Mouse (Mus musculus): ENCODE results near the gene Ankrd44.

Ankrd44 gene

DNA sequence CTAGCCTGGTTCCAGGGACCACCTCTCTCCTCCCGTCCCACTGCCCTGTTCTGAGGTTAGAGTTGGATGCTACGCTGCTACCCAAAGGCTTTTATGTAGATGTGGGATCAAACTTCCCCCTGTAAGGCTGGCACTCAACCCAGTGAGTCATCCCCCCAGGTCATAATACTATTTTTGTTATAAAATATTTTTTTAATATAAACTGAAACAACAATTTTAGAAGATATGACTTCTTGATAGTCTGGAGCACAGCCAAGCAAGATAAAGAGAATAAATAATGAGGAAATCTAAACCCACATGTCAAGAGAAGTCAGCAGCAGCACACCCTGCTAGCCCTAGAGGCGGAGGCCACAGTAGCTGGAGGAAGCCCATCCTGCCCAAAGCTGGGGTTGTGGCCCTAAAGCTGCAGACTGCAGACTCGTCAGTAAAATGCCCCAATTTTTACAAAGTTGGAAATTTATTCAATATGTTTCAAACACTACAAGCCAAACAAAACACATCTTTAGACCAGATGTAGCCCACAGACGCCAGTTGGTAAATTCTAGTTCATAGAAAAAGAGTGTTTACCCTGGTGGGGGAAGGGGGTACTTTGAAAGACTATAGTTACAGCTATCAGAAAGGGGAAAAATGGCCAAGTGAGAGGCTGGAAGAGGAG lies 79.7 kb downstream of the Ankrd44 start:
- DNase-seq (ENCODE audit: low spot score) = no peak

- no peak for DNase-seq (ENCODE audit: low spot score)
These were observed 81.8 kb downstream of the Ankrd44 start for GRCm38 (mm10) chr1:54844361-54844760.

DNA sequence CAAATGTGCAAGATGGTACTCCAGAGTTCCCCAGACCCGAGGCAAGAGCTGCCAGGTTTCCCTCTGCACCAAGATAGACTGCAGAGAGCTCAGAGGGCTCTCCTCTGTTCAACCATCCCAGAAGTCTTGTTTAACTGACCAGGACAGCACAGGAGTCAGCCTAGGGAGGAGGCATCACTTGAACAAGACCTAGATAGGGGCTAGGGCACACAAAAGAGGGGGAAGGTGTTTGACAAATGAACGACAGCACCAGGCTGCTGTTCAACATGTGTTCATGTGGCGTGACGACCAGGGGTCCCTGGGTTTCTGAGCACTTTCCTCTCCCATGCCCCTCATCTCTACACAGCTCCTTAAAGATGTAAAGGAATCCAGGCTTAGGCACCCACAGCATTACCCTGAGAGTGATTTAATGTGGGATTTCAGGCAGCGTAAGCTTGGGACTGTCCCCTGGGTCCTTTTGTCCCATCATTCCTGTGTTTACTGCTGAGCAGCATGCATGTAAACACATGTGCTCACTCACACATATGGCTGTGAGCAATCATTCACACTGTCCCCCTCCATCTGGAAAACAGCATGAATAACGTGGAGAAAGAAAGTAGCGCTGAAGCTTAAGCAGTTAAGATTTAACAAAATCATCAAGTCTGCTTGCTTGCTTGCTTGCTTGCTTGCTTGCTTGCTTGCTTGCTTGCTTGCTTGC lies 83.3 kb downstream of the Ankrd44 start:
- no peak for DNase-seq (ENCODE audit: low spot score)

GRCm38 (mm10) chr1:54841788-54842187 lies 84.4 kb downstream of the Ankrd44 start:
- DNase-seq (ENCODE audit: low spot score) = no peak

GRCm38 (mm10) chr1:54840040-54840439 lies 86.1 kb downstream of the Ankrd44 start:
- DNase-seq (ENCODE audit: low spot score) = no peak

GRCm38 (mm10) chr1:54838486-54838805 lies 87.7 kb downstream of the Ankrd44 start:
- no peak for DNase-seq (ENCODE audit: low spot score)

- no peak for DNase-seq (ENCODE audit: low spot score)
These were observed 88.3 kb downstream of the Ankrd44 start for GRCm38 (mm10) chr1:54837721-54838485.

DNA sequence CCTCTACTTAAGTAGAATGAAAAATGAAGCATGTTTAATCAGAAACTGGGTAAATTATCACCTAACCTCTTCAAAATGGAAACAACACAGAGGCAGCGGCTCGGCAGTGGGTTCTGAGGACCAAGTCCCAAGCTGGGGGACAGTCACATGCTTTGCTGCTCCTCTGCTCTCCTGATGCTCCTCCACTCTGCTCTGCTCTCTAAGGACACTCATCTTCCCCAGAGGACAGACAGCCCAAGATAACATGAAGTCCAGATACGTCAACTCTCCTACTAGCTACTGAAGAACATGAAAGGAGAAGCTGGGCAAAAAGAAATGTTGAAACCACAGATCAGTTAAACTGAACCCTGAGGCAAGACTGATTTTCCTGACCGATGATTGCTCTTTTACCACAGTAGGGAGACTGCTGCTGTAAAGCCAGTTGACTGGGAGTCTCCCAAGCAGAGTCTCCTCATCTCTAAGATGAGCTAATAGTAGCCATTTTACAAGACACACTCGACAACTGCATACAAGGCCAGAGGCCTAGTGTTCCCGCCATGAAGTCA lies 90.5 kb downstream of the Ankrd44 start:
- no peak for DNase-seq (ENCODE audit: low spot score)

- no peak for DNase-seq (ENCODE audit: low spot score)
These were observed 93.0 kb downstream of the Ankrd44 start for GRCm38 (mm10) chr1:54833221-54833620.

GRCm38 (mm10) chr1:54832765-54833164 lies 93.4 kb downstream of the Ankrd44 start:
- peak; percentile 73 for DNase-seq (ENCODE audit: low spot score)

GRCm38 (mm10) chr1:54830223-54830622 lies 96.0 kb downstream of the Ankrd44 start:
- no peak for DNase-seq (ENCODE audit: low spot score)

- DNase-seq (ENCODE audit: low spot score) = no peak
These were observed 96.4 kb downstream of the Ankrd44 start for GRCm38 (mm10) chr1:54829681-54830213.

DNA sequence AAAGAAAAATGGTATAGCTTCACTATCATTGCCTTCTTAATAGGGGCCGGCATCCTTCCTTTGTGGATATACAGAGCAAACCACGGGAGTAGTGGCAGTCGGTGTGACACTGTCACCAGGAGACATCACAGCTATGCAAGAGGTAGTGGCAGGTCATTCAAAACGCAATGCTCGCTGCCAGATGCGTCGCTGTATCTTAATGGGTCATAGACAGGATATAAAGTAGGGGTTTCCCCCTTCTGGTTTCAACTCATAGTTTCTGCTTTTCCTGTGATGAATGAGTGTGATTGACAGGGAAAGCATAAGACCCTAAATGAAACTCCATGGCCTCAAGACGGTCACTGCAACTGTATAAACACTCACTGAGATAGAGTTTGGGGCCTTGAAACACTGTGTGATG lies 98.4 kb downstream of the Ankrd44 start:
- DNase-seq (ENCODE audit: low spot score) = no peak

GRCm38 (mm10) chr1:54827351-54827750 lies 98.8 kb downstream of the Ankrd44 start:
- peak; percentile 25 for DNase-seq (ENCODE audit: low spot score)

- no peak for DNase-seq (ENCODE audit: low spot score)
These were observed 99.7 kb downstream of the Ankrd44 start for GRCm38 (mm10) chr1:54826426-54826986.

- no peak for DNase-seq (ENCODE audit: low spot score)
These were observed 100.3 kb downstream of the Ankrd44 start for GRCm38 (mm10) chr1:54825718-54826425.

DNA sequence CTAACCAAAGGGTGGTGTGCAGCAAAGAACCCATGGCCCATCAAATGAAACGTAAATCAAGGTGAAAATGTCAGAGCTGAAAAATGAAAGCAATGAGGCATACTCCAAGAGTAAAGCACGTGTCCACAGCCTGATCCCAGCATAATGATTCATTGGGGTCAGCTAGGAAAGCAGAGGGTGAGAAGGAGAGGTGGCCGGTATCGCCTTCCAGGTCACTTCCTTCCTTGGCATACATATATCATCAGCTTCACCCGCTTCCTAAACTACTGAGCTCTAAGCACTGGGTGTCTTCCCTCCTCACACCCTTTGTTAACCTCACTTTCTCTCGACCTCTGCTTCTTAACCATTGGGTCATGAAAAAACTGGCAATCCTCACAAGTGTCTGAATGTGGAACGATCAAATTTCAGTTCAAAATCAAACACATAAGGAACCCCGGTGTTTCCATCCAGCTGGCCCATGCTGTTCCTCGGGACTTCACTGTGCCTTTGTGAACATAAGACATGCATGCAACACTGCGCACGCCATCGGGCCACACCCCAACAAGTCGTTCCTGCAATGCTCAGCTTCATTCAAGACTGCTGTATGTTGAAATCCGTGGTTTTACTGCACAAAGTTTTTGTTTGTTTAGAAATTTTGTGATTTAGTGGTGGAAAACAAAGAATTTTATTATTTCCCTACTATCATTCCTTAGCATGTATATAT lies 101.9 kb downstream of the Ankrd44 start:
- DNase-seq (ENCODE audit: low spot score) = peak; percentile 31

GRCm38 (mm10) chr1:54821797-54822196 lies 104.4 kb downstream of the Ankrd44 start:
- no peak for DNase-seq (ENCODE audit: low spot score)

GRCm38 (mm10) chr1:54815206-54815855 lies 110.9 kb downstream of the Ankrd44 start:
- no peak for DNase-seq (ENCODE audit: low spot score)

DNA sequence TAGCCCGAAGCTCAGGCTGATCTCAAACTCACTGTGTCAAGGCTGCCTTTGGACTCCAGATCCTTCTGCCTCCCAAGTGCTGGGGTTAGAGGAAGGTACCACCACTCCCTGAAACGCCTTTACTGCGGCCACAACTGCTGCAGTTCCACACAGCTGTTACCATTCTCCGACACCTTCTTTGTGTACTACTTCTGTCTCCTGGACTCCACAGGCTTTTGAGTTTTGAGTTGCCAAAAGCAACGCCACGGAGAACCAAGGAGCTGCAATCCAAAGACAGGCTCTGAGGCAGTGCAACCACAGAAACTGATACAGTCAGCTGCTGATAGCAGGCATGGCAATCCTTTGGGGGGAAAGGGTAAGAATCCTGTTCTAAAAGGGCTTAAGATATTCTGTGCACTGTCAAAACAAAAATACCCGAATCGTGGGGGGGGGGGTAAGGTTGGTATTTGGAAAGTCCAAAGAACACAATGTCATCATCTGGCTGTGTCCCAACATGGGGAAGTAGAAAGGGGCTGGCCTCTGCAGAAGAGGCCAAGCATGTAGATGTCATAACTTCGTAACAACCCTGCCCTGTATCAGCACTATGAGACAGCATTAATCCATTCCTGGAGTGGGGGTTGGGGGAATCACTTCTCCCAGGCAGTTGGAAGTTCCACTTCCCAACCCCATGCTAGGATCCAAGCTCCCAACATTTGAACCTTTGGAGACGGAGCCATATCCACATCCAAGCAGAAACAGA lies 116.2 kb downstream of the Ankrd44 start:
- DNase-seq (ENCODE audit: low spot score) = no peak
